Mouse (Mus musculus) myocyte (in vitro differentiated cells): ENCODE results near the gene Borcs6.

ENCODE experiments used
- CEBPB ChIP-seq: IDR thresholded peaks from 2 replicates; pipeline ENCODE4 v1.6.1; 2011; ENCODE audit warnings: mild to moderate bottlenecking, moderate library complexity; ENCODE audit not compliant: poor library complexity, insufficient read depth, severe bottlenecking
- E2F4 ChIP-seq: IDR thresholded peaks from one replicate; pipeline ENCODE4 v1.6.1; 2011; ENCODE audit warnings: mild to moderate bottlenecking, control low read depth, moderate library complexity; ENCODE audit not compliant: insufficient read depth
- MAX ChIP-seq: IDR thresholded peaks from one replicate; pipeline ENCODE4 v1.6.1; 2011; ENCODE audit warnings: low read depth, mild to moderate bottlenecking, control low read depth
- MYOD1 ChIP-seq, 3 experiments: IDR thresholded peaks; one replicate each; pipeline ENCODE4 v1.6.1; 2011; ENCODE audit warnings: control low read depth in 2 of 3, low read depth in 2 of 3, mild to moderate bottlenecking in 2 of 3, moderate library complexity in 1 of 3; ENCODE audit not compliant: insufficient read length in 2 of 3, control insufficient read depth in 1 of 3
- POLR2A ChIP-seq: IDR thresholded peaks from one replicate; pipeline ENCODE4 v1.6.1; 2011; ENCODE audit warnings: low read depth, mild to moderate bottlenecking, control low read depth, moderate library complexity; ENCODE audit not compliant: insufficient read length
- POLR2AphosphoS2 ChIP-seq: IDR thresholded peaks from one replicate; pipeline ENCODE4 v1.6.1; 2011; ENCODE audit warnings: low read depth, control low read depth; ENCODE audit not compliant: insufficient read length
- REST ChIP-seq: IDR thresholded peaks from one replicate; pipeline ENCODE4 v1.6.1; 2011; ENCODE audit warnings: mild to moderate bottlenecking, control low read depth, moderate library complexity; ENCODE audit not compliant: insufficient read depth, insufficient read length
- TCF12 ChIP-seq: IDR thresholded peaks from one replicate; pipeline ENCODE4 v1.6.1; 2011; ENCODE audit warnings: mild to moderate bottlenecking, control low read depth; ENCODE audit not compliant: poor library complexity, insufficient read depth, severe bottlenecking
- TCF3 ChIP-seq: IDR thresholded peaks from one replicate; pipeline ENCODE4 v1.6.1; 2011; ENCODE audit warnings: low read depth, control low read depth; ENCODE audit not compliant: insufficient read length
- USF1 ChIP-seq: IDR thresholded peaks from one replicate; pipeline ENCODE4 v1.6.1; 2011; ENCODE audit warnings: low read depth, mild to moderate bottlenecking, control low read depth, moderate library complexity

DNA sequence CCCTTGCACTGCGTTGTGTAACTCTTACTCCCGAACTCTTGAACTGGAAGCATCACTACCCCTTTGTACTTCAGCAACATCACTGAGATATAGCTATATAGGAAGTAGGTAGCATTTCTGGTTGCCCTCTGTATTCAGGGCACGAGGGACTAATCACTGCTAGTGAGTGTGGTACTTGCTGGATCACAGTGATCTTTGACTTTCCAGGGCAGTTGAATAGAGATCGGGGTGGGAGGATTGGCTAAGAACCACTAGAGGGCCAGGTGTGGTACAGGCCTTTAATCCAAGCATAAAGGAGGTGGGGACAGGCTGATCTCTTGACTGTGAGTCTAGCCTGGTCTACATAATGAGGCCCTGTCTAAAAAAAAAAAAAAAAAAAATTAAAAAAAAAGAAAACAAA is 33.4 kb downstream of the Borcs6 start:
- no peak for TF ChIP-seq POLR2A
- no peak for TF ChIP-seq POLR2AphosphoS2
- no peak for TF ChIP-seq CEBPB
- TF ChIP-seq MAX = no peak
- TF ChIP-seq MYOD1 (IDR thresholded peaks at IDR 0.05; ENCODE audit: control insufficient read depth in 1 of 3, insufficient read length in 2 of 3, low read depth in 2 of 3) = no peak
- TF ChIP-seq REST = no peak
- no peak for TF ChIP-seq USF1
- no peak for TF ChIP-seq TCF3
- no peak for TF ChIP-seq E2F4
- TF ChIP-seq TCF12 = no peak
